Mouse (Mus musculus): ENCODE measurements around the gene H3f3a. TPM values are rescaled to one million over a fixed set of nuclear protein-coding genes. Genes with fewer than 3 reads are reported as not detected.

Gene H3f3a
- polyA plus RNA-seq, 1 experiment from 2014 or later, result 2,296 TPM

- H3K4me3 ChIP-seq (replicated peaks), result no peak overlapping the region
- no peaks in the 10 kb centered on the region; the same call in 1 of the 2 replicates for H3K9me3 ChIP-seq (replicated peaks)
- H3K27ac ChIP-seq (replicated peaks), result no peak overlapping the region; the same call in 1 of the 2 replicates
- no peak overlapping the region for H3K9ac ChIP-seq
- no peaks in the 10 kb centered on the region for H3K36me3 ChIP-seq (replicated peaks)
- H3K4me1 ChIP-seq (replicated peaks), result peaks cover 34% of the 10 kb centered on the region
- H3K27me3 ChIP-seq, result peaks cover 17% of the 10 kb centered on the region
- no peak overlapping the region for H3K4me2 ChIP-seq
- ATAC-seq (ENCODE audit: insufficient read depth), result no peak
- WGBS (ENCODE audit: insufficient replicate concordance), result 49% methylated on average over 5 of the region's 5 CpGs
Measured at GRCm38 (mm10) chr1:180771306-180771705, 42.4 kb downstream of the H3f3a start.

- Histone ChIP-seq H3K9me3 (replicated peaks) (no peaks in the 10 kb centered on the region), H3K4me1 (replicated peaks) (peaks cover 39% of the 10 kb centered on the region), H3K4me3 (replicated peaks) (peak overlapping the region; percentile 63), H3K27ac (replicated peaks) (peak overlapping the region; percentile 61; the same call in 1 of the 2 replicates), H3K4me2 (peak overlapping the region; percentile 77), H3K36me3 (replicated peaks) (no peaks in the 10 kb centered on the region), H3K27me3 (peaks cover 20% of the 10 kb centered on the region), H3K9ac (peak overlapping the region; percentile 57)
- ATAC-seq (ENCODE audit: insufficient read depth), result peak; percentile 74
- 3% methylated on average over 37 of the region's 37 CpGs for WGBS (ENCODE audit: insufficient replicate concordance)
Measured at GRCm38 (mm10) chr1:180768334-180769168, 45.2 kb downstream of the H3f3a start.

- H3K9me3 ChIP-seq (replicated peaks), result no peaks in the 10 kb centered on the region
- peak; percentile 14 for ATAC-seq (ENCODE audit: insufficient read depth)
- H3K4me1 ChIP-seq (replicated peaks), result peaks cover 44% of the 10 kb centered on the region
- H3K27ac ChIP-seq (replicated peaks), result peak overlapping the region; percentile 61; the same call in 1 of the 2 replicates
- H3K36me3 ChIP-seq (replicated peaks), result no peaks in the 10 kb centered on the region
- H3K4me2 ChIP-seq, result peak overlapping the region; percentile 77
- peak overlapping the region; percentile 57 for H3K9ac ChIP-seq
- H3K27me3 ChIP-seq, result peaks cover 28% of the 10 kb centered on the region
- H3K4me3 ChIP-seq (replicated peaks), result peak overlapping the region; percentile 63
- 15% methylated on average over 10 of the region's 10 CpGs for WGBS (ENCODE audit: insufficient replicate concordance)
Measured at GRCm38 (mm10) chr1:180767541-180768333, 46.0 kb downstream of the H3f3a start.

- Histone ChIP-seq H3K9ac (no peak overlapping the region), H3K27me3 (peaks cover 34% of the 10 kb centered on the region), H3K27ac (replicated peaks) (peak overlapping the region; percentile 38), H3K4me3 (replicated peaks) (no peak overlapping the region), H3K36me3 (replicated peaks) (no peaks in the 10 kb centered on the region), H3K9me3 (replicated peaks) (no peaks in the 10 kb centered on the region), H3K4me2 (no peak overlapping the region), H3K4me1 (replicated peaks) (peaks cover 37% of the 10 kb centered on the region)
- WGBS (ENCODE audit: insufficient replicate concordance), result 17% methylated on average over 5 of the region's 5 CpGs
- no peak for ATAC-seq (ENCODE audit: insufficient read depth)
Measured at GRCm38 (mm10) chr1:180766557-180766956, 47.2 kb downstream of the H3f3a start.

GRCm38 (mm10) chr1:180765393-180765792 lies 48.4 kb downstream of the H3f3a start:
- Histone ChIP-seq H3K9ac (no peak overlapping the region), H3K4me2 (no peak overlapping the region), H3K9me3 (replicated peaks) (no peaks in the 10 kb centered on the region), H3K27me3 (peaks cover 34% of the 10 kb centered on the region), H3K27ac (replicated peaks) (no peak overlapping the region), H3K4me3 (replicated peaks) (no peak overlapping the region), H3K4me1 (replicated peaks) (peaks cover 31% of the 10 kb centered on the region), H3K36me3 (replicated peaks) (no peaks in the 10 kb centered on the region)
- no peak for ATAC-seq (ENCODE audit: insufficient read depth)
- WGBS (ENCODE audit: insufficient replicate concordance), result 63% methylated on average over 5 of the region's 5 CpGs

- Histone ChIP-seq H3K27ac (replicated peaks) (no peak overlapping the region), H3K27me3 (peaks cover 21% of the 10 kb centered on the region), H3K4me1 (replicated peaks) (peaks cover 30% of the 10 kb centered on the region), H3K4me3 (replicated peaks) (peak overlapping the region; percentile 35), H3K4me2 (peak overlapping the region; percentile 61), H3K9me3 (replicated peaks) (no peaks in the 10 kb centered on the region), H3K36me3 (replicated peaks) (no peaks in the 10 kb centered on the region), H3K9ac (no peak overlapping the region)
- peak; percentile 35; the same call in 1 of the 2 replicates for ATAC-seq (ENCODE audit: insufficient read depth)
- WGBS (ENCODE audit: insufficient replicate concordance), result 2% methylated on average over 11 of the region's 11 CpGs
Measured at GRCm38 (mm10) chr1:180763828-180764227, 49.9 kb downstream of the H3f3a start.

- H3K4me2 ChIP-seq, result peak overlapping the region; percentile 61
- 20% methylated on average over 14 of the region's 14 CpGs for WGBS (ENCODE audit: insufficient replicate concordance)
- no peaks in the 10 kb centered on the region for H3K36me3 ChIP-seq (replicated peaks)
- ATAC-seq (ENCODE audit: insufficient read depth), result no peak
- H3K9me3 ChIP-seq (replicated peaks), result no peaks in the 10 kb centered on the region
- H3K4me1 ChIP-seq (replicated peaks), result peaks cover 25% of the 10 kb centered on the region
- 0 out of 2 replicates have a peak overlapping the region, but pooled peaks have one; percentile 7 for H3K9ac ChIP-seq
- peak overlapping the region; percentile 35 for H3K4me3 ChIP-seq (replicated peaks)
- no peak overlapping the region for H3K27ac ChIP-seq (replicated peaks)
- H3K27me3 ChIP-seq, result peaks cover 17% of the 10 kb centered on the region
Measured at GRCm38 (mm10) chr1:180763307-180763706, 50.4 kb downstream of the H3f3a start.

GRCm38 (mm10) chr1:180762679-180763078 lies 51.1 kb downstream of the H3f3a start:
- Histone ChIP-seq H3K9me3 (replicated peaks) (no peaks in the 10 kb centered on the region), H3K27ac (replicated peaks) (0 out of 2 replicates have a peak overlapping the region, but pooled peaks have one; percentile 45), H3K4me2 (peak overlapping the region; percentile 61; the same call in 1 of the 2 replicates), H3K27me3 (peaks cover 17% of the 10 kb centered on the region), H3K4me1 (replicated peaks) (peaks cover 22% of the 10 kb centered on the region), H3K4me3 (replicated peaks) (no peak overlapping the region), H3K9ac (no peak overlapping the region), H3K36me3 (replicated peaks) (no peaks in the 10 kb centered on the region)
- WGBS (ENCODE audit: insufficient replicate concordance), result 48% methylated on average over 8 of the region's 8 CpGs
- no peak for ATAC-seq (ENCODE audit: insufficient read depth)

- Histone ChIP-seq H3K4me2 (no peak overlapping the region), H3K9me3 (replicated peaks) (no peaks in the 10 kb centered on the region), H3K27ac (replicated peaks) (no peak overlapping the region), H3K9ac (no peak overlapping the region), H3K4me1 (replicated peaks) (peaks cover 20% of the 10 kb centered on the region), H3K4me3 (replicated peaks) (no peak overlapping the region), H3K27me3 (peaks cover 17% of the 10 kb centered on the region), H3K36me3 (replicated peaks) (no peaks in the 10 kb centered on the region)
- WGBS (ENCODE audit: insufficient replicate concordance), result 67% methylated on average over 11 of the region's 11 CpGs
- no peak for ATAC-seq (ENCODE audit: insufficient read depth)
Measured at GRCm38 (mm10) chr1:180762180-180762579, 51.6 kb downstream of the H3f3a start.

- 72% methylated on average over 7 of the region's 7 CpGs for WGBS (ENCODE audit: insufficient replicate concordance)
Measured at GRCm38 (mm10) chr1:180757956-180758520, 55.7 kb downstream of the H3f3a start.

More at GRCm38 (mm10) chr1:180757956-180758520, 55.7 kb downstream of the H3f3a start:
- Histone ChIP-seq H3K4me1 (replicated peaks) (peaks cover 7% of the 10 kb centered on the region), H3K27ac (replicated peaks) (no peak overlapping the region), H3K9me3 (replicated peaks) (no peaks in the 10 kb centered on the region), H3K9ac (no peak overlapping the region), H3K27me3 (peaks cover 8% of the 10 kb centered on the region), H3K36me3 (replicated peaks) (peaks cover 20% of the 10 kb centered on the region; the same call in 1 of the 2 replicates), H3K4me3 (replicated peaks) (no peak overlapping the region), H3K4me2 (no peak overlapping the region)
- ATAC-seq (ENCODE audit: insufficient read depth), result no peak

Measured in liver, embryonic 15.5 days (tissue).